Mouse (Mus musculus) MEL (cell line): ENCODE data around the gene Gm21970.

Experiments used
- CTCF ChIP-seq, 3 experiments: IDR thresholded peaks in 2 of 3; conservative IDR thresholded peaks in 1 of 3; 2 replicates each; pipeline ENCODE4 v1.5.1; 2011 to 2012; ENCODE audit warnings: low read length in 3 of 3, low read depth in 2 of 3, mild to moderate bottlenecking in 2 of 3, improper control_type of control experiment in 1 of 3, inconsistent platforms in 1 of 3, mixed read lengths in 1 of 3, moderate library complexity in 1 of 3; ENCODE audit not compliant: control insufficient read depth in 1 of 3, insufficient read depth in 1 of 3, poor library complexity in 1 of 3, severe bottlenecking in 1 of 3
- EP300 ChIP-seq, 2 experiments: IDR thresholded peaks; 2 replicates each; pipeline ENCODE4 v1.6.1; 2011; ENCODE audit warnings: improper control_type of control experiment in 2 of 2, low read length in 2 of 2, low read depth in 1 of 2, mild to moderate bottlenecking in 1 of 2
- ETS1 ChIP-seq: IDR thresholded peaks from 2 replicates; pipeline ENCODE4 v1.6.1; 2012; ENCODE audit warnings: low read depth, mild to moderate bottlenecking, inconsistent platforms, low read length, improper control_type of control experiment, moderate library complexity
- GATA1 ChIP-seq: IDR thresholded peaks from 2 replicates; pipeline ENCODE4 v1.6.1; 2011; ENCODE audit warnings: low read depth, low read length, improper control_type of control experiment
- HCFC1 ChIP-seq: IDR thresholded peaks from 2 replicates; pipeline ENCODE4 v1.6.1; 2012; ENCODE audit warnings: low read depth, mild to moderate bottlenecking, inconsistent platforms, low read length, improper control_type of control experiment, moderate library complexity
- MAX ChIP-seq: IDR thresholded peaks from 2 replicates; pipeline ENCODE4 v1.6.1; 2011; ENCODE audit warnings: low read length, improper control_type of control experiment
- POLR2A ChIP-seq, 2 experiments: IDR thresholded peaks; 2 replicates each; pipeline ENCODE4 v1.6.1; 2011 to 2012; ENCODE audit warnings: low read length in 2 of 2, mild to moderate bottlenecking in 2 of 2, control low read depth in 1 of 2, improper control_type of control experiment in 1 of 2, low read depth in 1 of 2, moderate library complexity in 1 of 2; ENCODE audit not compliant: control insufficient read depth in 1 of 2, insufficient read depth in 1 of 2, poor library complexity in 1 of 2
- POLR2AphosphoS2 ChIP-seq: IDR thresholded peaks from 2 replicates; pipeline ENCODE4 v1.6.1; 2011; ENCODE audit warnings: low read length, improper control_type of control experiment
- RAD21 ChIP-seq: IDR thresholded peaks from 2 replicates; pipeline ENCODE4 v1.6.1; 2011; ENCODE audit warnings: mild to moderate bottlenecking, low read depth, low read length, improper control_type of control experiment
- RCOR1 ChIP-seq: IDR thresholded peaks from 2 replicates; pipeline ENCODE4 v1.6.1; 2012; ENCODE audit warnings: low read depth, mild to moderate bottlenecking, inconsistent platforms, low read length, improper control_type of control experiment

DNA sequence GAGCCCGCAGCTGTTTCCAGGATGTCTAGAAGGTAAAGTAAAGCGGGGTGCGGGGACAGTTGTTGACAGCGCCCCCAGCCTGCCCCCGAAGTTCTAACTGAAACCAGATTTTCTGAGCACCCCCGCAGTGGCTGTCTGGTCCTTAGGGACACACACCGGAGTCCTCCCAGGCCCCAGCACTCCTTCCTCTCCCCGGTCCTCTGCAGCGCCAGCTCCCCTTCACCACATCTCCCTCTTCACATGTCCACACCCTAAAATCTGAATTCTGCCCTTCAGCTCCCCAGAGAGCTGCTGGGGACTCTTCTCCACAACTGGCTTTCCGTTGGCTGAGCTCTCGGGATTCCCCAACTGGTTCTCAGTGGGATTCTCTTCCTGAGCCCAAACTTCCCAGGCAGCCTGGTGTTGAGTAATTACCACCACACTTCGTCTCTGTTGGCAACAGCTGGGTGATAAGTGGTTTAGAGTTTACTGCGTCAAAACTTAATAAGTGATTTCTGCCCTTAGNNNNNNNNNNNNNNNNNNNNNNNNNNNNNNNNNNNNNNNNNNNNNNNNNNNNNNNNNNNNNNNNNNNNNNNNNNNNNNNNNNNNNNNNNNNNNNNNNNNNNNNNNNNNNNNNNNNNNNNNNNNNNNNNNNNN, 15.2 kb downstream of the Gm21970 start:
- no peak for TF ChIP-seq EP300 (IDR thresholded peaks at IDR 0.05; ENCODE audit: low read depth in 1 of 2, low read length in 2 of 2)
- TF ChIP-seq CTCF (IDR thresholded peaks at IDR 0.05 in 2 of 3, conservative IDR thresholded peaks at IDR 0.05 in 1 of 3; ENCODE audit: control insufficient read depth in 1 of 3, insufficient read depth in 1 of 3, low read depth in 2 of 3, low read length in 3 of 3, poor library complexity in 1 of 3, severe bottlenecking in 1 of 3): peak in 1 of 3 experiments; percentile 22; a peak in 1 of 6 replicates
- no peak for TF ChIP-seq HCFC1
- TF ChIP-seq GATA1: no peak
- no peak for TF ChIP-seq POLR2A (IDR thresholded peaks at IDR 0.05; ENCODE audit: control insufficient read depth in 1 of 2, insufficient read depth in 1 of 2, low read depth in 1 of 2, low read length in 2 of 2, poor library complexity in 1 of 2)
- TF ChIP-seq ETS1: no peak
- no peak for TF ChIP-seq POLR2AphosphoS2
- TF ChIP-seq MAX: no peak
- TF ChIP-seq RAD21: no peak
- no peak for TF ChIP-seq RCOR1
